Mouse (Mus musculus) kidney, adult 18-20 months (tissue): ENCODE measurements at regions not wholly inside any gene's neighbourhood (a gene's known extent, or its start where the extent isn't known, plus 50 kb on each side); places are given as distances from the start of the nearest gene placed in this dataset.

Experiments
- DNase-seq: peaks from one replicate; pipeline ENCODE4 v3.0.0; 2021

GRCm38 (mm10) chr11:55772538-55772937 lies 164.5 kb upstream of the Glra1 start:
- no peak for DNase-seq

DNA sequence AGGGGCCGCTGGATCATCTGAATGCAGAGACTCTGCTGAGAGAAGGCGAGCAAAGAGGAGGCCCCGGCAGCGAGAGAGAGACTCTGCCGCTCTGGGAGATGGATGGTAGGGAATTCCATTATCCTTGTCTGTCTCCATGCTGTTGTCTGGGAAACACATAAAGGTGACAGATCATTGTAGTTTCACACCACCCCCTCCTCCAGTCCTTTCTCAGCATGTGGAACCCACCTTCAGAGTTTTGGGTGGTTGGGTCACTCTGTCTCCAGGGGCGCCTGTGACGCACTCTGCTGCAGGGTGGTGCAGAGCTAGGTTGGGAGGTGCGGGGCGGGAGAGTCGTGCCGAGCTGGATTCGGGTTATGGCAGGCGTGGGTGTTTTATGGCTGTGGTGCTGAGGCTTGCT lies 164.1 kb upstream of the Glra1 start:
- no peak for DNase-seq

- no peak for DNase-seq
Observed at GRCm38 (mm10) chr11:55764846-55765245, 156.8 kb upstream of the Glra1 start.
